Mouse (Mus musculus) yolk sac, embryonic 10.5 days (tissue): ENCODE measurements at regions not wholly inside any gene's neighbourhood (a gene's known extent, or its start where the extent isn't known, plus 50 kb on each side); places are given as distances from the start of the nearest gene placed in this dataset.
"Not testable (repeated sequence)": the region's sequence is repeated elsewhere in the genome, so short reads cannot be mapped to it uniquely, and the experiment has no call there.

ENCODE experiments used
- DNase-seq: peaks from one replicate; pipeline ENCODE4 v3.0.0-alpha.2; 2017; ENCODE audit warnings: low spot score

- no peak for DNase-seq
Observed at GRCm38 (mm10) chr14:17057355-17057754, 238.4 kb upstream of the Rarb start.

DNA sequence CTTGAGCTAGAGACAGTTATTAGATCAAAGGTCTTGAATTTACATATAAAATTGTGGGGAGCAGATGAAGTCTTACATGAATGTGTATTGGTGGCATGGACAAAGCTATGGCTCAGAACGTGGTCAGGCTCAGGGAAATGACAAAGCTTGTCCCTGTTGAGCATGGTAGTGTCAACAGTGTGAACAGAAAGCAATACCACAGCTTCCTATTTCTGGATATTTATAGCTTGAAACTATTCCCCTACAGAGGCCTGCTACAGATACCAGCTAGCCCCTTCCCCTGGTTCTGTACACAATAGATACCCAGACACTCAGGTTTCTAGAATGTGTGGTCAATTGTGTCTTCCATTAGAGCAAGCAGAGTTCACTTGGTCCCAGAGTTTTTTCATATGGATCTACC is 236.8 kb upstream of the Rarb start:
- DNase-seq = no peak

GRCm38 (mm10) chr14:17054381-17054780 is 235.4 kb upstream of the Rarb start:
- peak; percentile 12 for DNase-seq

- DNase-seq = no peak
Observed at GRCm38 (mm10) chr14:17046808-17047207, 227.9 kb upstream of the Rarb start.

DNA sequence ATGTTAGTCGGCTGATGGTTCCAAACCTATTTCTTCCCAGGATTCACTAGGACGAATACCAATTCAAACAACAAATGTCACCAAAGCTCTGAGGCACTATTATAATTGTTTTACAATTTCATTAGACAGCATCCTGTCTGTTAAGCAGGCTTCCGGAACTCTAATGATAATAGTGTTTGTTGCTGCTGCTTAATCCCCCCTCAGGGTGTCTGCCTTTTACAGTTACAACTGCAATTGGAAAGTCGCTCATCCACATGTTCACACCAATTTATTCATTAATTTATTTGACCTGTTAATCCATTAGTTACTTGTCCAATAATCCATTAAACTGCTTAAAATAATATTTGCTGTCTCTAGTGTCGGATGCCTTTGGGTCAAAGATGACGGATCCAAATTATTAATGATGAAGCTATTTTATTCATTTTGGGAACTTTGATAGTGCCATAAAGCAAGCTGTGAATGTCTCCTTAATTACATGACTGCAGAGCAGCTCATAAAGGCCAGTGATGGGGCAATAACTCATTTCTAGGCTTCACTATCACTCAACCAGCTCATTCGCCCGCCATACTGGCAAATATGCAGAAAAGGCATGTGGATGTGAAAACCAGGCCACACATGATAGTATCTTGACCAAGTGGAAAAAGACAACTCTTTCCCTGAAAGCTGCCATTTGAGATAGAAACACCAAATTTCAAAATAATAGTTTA is 226.6 kb upstream of the Rarb start:
- no peak for DNase-seq

DNA sequence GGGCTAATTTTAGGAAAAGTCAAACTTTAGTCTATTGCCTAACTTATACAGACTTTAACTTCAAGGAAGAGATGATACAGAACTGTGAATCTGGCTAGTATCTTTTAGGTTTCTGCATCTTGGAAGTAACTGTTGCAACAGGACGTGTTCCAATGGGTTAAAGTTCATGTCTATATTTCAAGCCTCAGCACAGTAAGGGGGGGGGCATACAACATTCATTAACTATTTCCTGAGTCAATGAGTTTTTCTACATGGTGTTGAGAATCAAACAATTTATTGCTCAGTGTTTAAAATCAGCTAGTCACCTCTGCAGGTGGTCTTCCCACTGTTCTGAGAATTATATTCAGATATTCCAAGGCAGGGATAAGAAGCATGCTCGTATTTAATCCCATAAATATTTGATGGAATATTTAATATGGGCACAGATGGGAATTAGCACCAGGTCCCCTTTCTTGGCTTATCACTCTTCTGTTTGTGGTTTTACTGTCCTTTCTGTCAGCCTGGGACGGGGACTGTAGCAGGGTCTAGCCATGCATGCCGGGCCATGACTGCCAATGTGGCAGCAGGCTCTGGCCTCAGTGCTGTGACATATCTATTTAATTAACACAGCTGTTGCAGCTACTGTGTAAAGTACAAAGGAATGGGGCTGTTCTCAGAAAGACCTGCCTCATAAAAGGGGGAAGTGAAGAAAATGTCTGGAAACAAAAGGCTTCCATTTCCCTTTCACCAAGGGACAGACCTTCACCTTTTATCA is 201.8 kb upstream of the Rarb start:
- no peak for DNase-seq

GRCm38 (mm10) chr14:17012931-17013330 is 194.0 kb upstream of the Rarb start:
- DNase-seq = no peak

- DNase-seq = no peak
Observed at GRCm38 (mm10) chr14:17012200-17012599, 193.2 kb upstream of the Rarb start.

- no peak for DNase-seq
Observed at GRCm38 (mm10) chr14:17005194-17006018, 186.4 kb upstream of the Rarb start.

DNA sequence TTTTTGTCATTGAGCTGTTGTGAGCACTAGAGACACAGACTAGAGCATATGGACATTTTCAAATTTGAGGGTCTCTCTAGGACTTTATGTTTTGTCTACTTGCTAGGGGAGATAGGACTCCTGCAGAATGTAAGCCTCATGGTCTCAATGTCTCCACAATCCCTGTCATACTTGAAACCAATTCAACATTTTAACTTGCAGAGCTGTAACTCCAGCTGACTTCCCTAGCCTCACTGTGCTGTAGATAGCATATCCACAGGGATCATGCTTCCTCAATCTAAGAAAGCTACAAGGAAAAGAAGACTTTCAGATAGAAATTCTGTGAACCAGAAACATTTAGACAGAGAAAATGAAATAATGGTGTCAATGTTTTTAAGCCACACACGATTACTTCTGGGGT is 185.8 kb upstream of the Rarb start:
- DNase-seq = no peak

- DNase-seq = no peak
Observed at GRCm38 (mm10) chr14:16996716-16997115, 177.8 kb upstream of the Rarb start.

GRCm38 (mm10) chr14:16970911-16971310 is 152.0 kb upstream of the Rarb start:
- not testable (repeated sequence) for DNase-seq

DNA sequence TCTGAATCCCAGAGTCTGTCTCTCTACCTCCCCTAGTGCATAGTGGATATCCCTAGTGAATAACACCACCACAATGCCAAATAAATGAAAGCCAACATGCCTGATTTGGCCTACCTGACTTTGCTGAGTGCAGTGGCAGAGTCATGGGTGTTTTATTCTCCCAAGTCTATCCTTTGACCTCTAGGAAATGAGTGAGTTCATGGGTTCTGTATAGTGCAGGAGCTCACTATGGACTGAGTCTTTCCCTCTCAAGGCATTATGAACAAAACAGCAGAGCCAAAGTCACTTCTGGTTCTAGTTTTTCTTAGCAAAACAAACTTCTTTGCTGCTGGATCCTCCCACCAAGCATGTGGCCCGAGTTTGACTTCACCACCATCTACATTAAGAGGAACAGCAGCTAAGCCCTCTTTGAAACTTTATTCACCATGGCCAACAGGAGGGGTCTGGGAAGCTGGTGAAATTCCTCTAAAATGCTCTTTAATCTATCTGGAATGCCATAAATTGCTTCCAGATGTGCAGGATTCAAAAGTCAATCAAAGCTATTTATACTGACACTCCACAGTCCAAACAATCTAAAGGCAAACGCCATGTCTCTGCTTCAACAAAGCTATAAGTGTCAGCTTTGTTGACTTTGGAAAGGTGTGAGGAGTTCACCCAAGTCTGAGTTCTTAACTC is 145.9 kb upstream of the Rarb start:
- DNase-seq = peak; percentile 50

GRCm38 (mm10) chr14:16962216-16962826 is 143.4 kb upstream of the Rarb start:
- no peak for DNase-seq

- DNase-seq = no peak
Observed at GRCm38 (mm10) chr14:16957802-16958201, 138.8 kb upstream of the Rarb start.

- no peak for DNase-seq
Observed at GRCm38 (mm10) chr14:16954511-16955443, 135.8 kb upstream of the Rarb start.

- no peak for DNase-seq
Observed at GRCm38 (mm10) chr14:16948736-16949135, 129.8 kb upstream of the Rarb start.

- DNase-seq = no peak
Observed at GRCm38 (mm10) chr14:16944441-16944840, 125.5 kb upstream of the Rarb start.

GRCm38 (mm10) chr14:16943531-16943930 is 124.6 kb upstream of the Rarb start:
- DNase-seq = no peak

DNA sequence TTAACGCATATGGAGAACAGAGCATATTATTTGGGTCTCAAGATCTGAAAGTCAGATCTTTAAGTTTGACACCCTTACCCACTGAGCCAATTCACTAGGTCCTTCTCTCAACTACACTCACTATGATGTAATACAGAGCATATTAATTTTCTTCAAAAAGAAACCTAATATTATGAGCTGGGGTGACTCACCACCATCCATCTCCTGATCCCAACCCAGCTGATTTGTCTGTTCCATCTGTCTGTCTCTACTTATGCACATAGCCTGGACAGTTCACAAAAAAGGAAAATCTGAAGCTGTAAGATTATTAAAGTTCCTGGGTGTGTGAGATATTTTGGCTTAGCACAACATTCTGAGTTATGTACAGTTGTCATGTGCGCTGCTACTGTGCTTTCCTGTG is 108.2 kb upstream of the Rarb start:
- no peak for DNase-seq
